Mouse (Mus musculus) ES-E14 (cell line): ENCODE results near the gene Vamp1.

Source experiments
- CHD2 ChIP-seq: IDR thresholded peaks from 2 replicates; pipeline ENCODE4 v1.6.1; 2014; ENCODE audit warnings: mild to moderate bottlenecking, low read depth, low read length, inconsistent platforms
- HCFC1 ChIP-seq: IDR thresholded peaks from 2 replicates; pipeline ENCODE4 v1.6.1; 2012; ENCODE audit warnings: low read length, inconsistent platforms, borderline replicate concordance; ENCODE audit not compliant: insufficient read depth
- MAFK ChIP-seq: IDR thresholded peaks from 2 replicates; pipeline ENCODE4 v1.6.1; 2014; ENCODE audit warnings: mild to moderate bottlenecking, low read depth, low read length, inconsistent platforms; ENCODE audit not compliant: insufficient read depth

DNA sequence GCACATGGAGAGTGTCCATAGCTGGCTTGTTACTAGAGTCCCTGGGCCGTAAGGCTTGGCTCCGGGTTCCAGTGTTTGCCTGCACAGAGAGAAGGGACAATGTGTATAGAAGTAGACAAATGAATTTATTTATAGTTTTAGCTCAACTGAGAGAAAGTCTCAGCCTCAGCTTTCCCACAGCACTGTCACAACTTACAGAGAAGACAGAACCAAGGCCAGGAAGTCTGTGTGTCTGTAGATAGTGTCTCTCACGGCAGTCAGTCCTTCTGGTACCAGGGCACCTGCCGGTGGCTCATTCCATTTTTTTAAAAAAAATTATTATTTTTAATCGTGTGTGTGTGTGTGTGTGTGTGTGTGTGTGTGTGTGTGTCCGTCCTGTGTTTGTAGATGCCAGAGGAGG lies 17.2 kb downstream of the Vamp1 start:
- TF ChIP-seq HCFC1: no peak
- no peak for TF ChIP-seq CHD2
- TF ChIP-seq MAFK: no peak
